Mouse (Mus musculus) gastrocnemius, postnatal 36 days (tissue): ENCODE data around the gene Smarcd3. TPM values are rescaled to one million over a fixed set of nuclear protein-coding genes. Genes with fewer than 3 reads are reported as not detected.
"Not testable (repeated sequence)": the region's sequence is repeated elsewhere in the genome, so short reads cannot be mapped to it uniquely, and the experiment has no call there.

Experiments used
- DNase-seq, 2 experiments: peaks; one replicate each; pipeline ENCODE4 v3.0.0; 2022
- intact Hi-C: fragments of 180-260 bp; cut with DNase I; formaldehyde crosslinking; loops from one replicate; pipeline ENCODE4 v1.15.1; 2025
- microRNA-seq, 2 experiments: library from miRNA; unstranded; fragments of <30 nt; microRNA quantifications; one replicate each; pipeline ENCODE4 v1.2.0; 2021
- total RNA-seq, 2 experiments: library from RNA; stranded (reverse); gene quantifications; 2 replicates each; pipeline ENCODE4 v1.2.3; 2021

Gene Smarcd3
- total RNA-seq, 2 experiments from 2014 or later = 167 to 178 TPM

DNA sequence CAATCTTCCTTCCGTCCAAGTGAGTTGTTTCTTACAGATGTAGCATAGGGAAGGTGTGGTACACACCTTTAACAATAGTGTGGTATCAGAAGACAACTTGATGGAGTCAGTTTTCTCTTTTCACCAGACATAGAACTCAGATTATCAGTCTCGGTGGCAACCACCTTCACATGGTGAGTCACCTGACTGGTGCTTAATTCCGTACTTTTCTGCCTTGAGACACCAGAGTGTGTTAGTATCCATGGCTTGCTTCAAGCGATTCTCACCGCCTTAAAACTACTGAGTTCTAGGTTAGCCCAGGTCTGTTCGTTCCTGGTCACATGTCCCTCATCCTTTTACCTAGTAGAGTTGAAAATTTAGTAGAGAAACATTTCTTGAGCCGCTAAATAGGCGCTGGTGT, 38.1 kb downstream of the Smarcd3 start:
- intact Hi-C loops = no loop called here
- no peak for DNase-seq

DNA sequence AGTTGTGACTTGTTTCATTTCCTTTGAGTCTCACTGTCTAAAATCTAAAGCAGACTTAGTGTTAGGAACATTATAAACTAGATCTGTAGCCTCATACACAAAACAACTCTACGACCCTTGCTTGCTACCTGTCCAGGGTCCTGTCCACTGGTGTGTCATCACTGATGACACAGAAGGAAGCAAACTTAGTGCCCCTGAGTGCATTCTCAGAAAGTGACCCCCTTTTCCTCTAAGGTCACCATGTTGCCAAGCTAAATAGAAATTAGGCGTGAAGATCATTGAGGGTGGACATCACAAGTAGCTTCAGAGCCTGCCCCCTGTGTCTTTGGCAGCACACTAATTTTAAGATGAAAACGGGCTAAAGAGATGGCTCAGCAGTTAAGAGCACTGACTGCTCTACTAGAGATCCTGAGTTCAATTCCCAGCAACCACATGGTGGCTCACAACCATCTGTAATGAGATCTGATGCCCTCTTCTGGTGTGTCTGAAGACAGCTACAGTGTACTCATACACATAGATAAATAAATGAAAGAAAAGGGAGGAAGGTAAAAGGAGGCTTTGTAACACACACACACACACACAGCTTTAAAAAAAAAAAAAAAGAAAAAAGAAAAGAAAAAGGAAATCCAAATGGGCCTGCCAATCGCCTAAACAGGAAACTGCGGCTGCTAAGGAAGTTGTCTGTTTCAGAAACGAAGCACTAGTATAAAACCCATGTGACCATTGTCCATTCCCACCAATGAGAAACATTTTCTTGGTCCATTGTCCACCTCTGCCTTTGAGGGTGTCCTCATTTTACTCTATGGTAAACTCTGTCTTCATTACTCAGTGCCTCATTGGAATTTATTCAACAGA, 45.9 kb downstream of the Smarcd3 start:
- no peak for DNase-seq
- intact Hi-C loops = loop anchor here (5.0 kb wide), 1 partner anchor 36 kb away; the partner anchor contains the start of gene Asb10

- peak; percentile 99 to 100 for DNase-seq
- intact Hi-C loops = loop anchor here (5.0 kb wide), 1 partner anchor 35 kb away; the partner anchor contains the start of gene Asb10
Measured at GRCm38 (mm10) chr5:24577183-24577929, 46.9 kb downstream of the Smarcd3 start, which contains the start of gene Abcf2. Abcf2 (minus strand) TSS chr5:24577467.

GRCm38 (mm10) chr5:24576801-24577182, 47.4 kb downstream of the Smarcd3 start:
- DNase-seq = no peak
- intact Hi-C loops = loop anchor here (5.0 kb wide), 1 partner anchor 34 kb away; the partner anchor contains the start of gene Asb10

- intact Hi-C loops = loop anchor here (5.0 kb wide), 1 partner anchor 34 kb away; the partner anchor contains the start of gene Asb10
- DNase-seq = no peak
Measured at GRCm38 (mm10) chr5:24575948-24576347, 48.3 kb downstream of the Smarcd3 start.

GRCm38 (mm10) chr5:24556709-24557108, 67.5 kb downstream of the Smarcd3 start, which contains the start of gene 4931409K22Rik:
4931409K22Rik (minus strand) TSS chr5:24556809.
- intact Hi-C loops = no loop called here
- DNase-seq = no peak

GRCm38 (mm10) chr5:24555335-24555734, 68.9 kb downstream of the Smarcd3 start:
- intact Hi-C loops, DNase-seq: not testable (repeated sequence)

GRCm38 (mm10) chr5:24553621-24554244, 70.5 kb downstream of the Smarcd3 start:
- intact Hi-C loops = no loop called here
- DNase-seq = no peak

GRCm38 (mm10) chr5:24551317-24551688, 72.9 kb downstream of the Smarcd3 start:
- no peak for DNase-seq
- intact Hi-C loops = no loop called here

- intact Hi-C loops = no loop called here
- no peak for DNase-seq
Measured at GRCm38 (mm10) chr5:24550598-24551316, 73.5 kb downstream of the Smarcd3 start.

- intact Hi-C loops = loop anchor here (5.0 kb wide), 1 partner anchor 35 kb away; the partner anchor contains the start of gene Abcf2
- DNase-seq = no peak
Measured at GRCm38 (mm10) chr5:24542643-24543042, 81.6 kb downstream of the Smarcd3 start.

- intact Hi-C loops = loop anchor here (5.0 kb wide), 1 partner anchor 36 kb away; the partner anchor contains the start of gene Abcf2
- DNase-seq = no peak
Measured at GRCm38 (mm10) chr5:24541144-24541569, 83.1 kb downstream of the Smarcd3 start.

Small RNA genes lying within 50 kb of the gene (microRNA-seq; reads per million reads assigned to microRNA genes)
- 225 to 297 reads per million in 2 experiments for gene Mir671

Other genes with a start within 250 kb of the Smarcd3 start
- gene Atg9b, start 232.3 kb downstream of the Smarcd3 start, total RNA-seq = not detected
- gene Abcb8, start 230.7 kb downstream of the Smarcd3 start, total RNA-seq = 10 to 100 TPM; 37.6 to 38.0 TPM
- under 1 TPM in 1 of 2 experiments, not detected in 1; 0.25 TPM for gene Asic3, start 211.0 kb downstream of the Smarcd3 start, total RNA-seq
- 10 to 100 TPM; 11.3 to 12.0 TPM for gene Cdk5, start 200.9 kb downstream of the Smarcd3 start, total RNA-seq
- 10 to 100 TPM; 14.7 to 15.5 TPM for gene Slc4a2, start 200.6 kb downstream of the Smarcd3 start, total RNA-seq
- gene Fastk, start 179.1 kb downstream of the Smarcd3 start, total RNA-seq = 100 to 1,000 TPM; 179 to 183 TPM
- gene Tmub1, start 176.6 kb downstream of the Smarcd3 start, total RNA-seq = 10 to 100 TPM; 14.9 to 15.8 TPM
- 10 to 100 TPM; 59.6 to 63.2 TPM for gene Agap3, start 172.2 kb downstream of the Smarcd3 start, total RNA-seq
- not detected for gene Gbx1, start 97.2 kb downstream of the Smarcd3 start, total RNA-seq
- 10 to 100 TPM; 72.9 to 76.9 TPM for gene Asb10, start 83.4 kb downstream of the Smarcd3 start, total RNA-seq
- not detected for gene 4931409K22Rik, start 67.6 kb downstream of the Smarcd3 start, total RNA-seq
- gene Abcf2, start 46.9 kb downstream of the Smarcd3 start, total RNA-seq = 100 to 1,000 TPM in 1 of 2 experiments, 10 to 100 TPM in 1; 94.7 to 104 TPM
- 10 to 100 TPM in 1 of 2 experiments, 1 to 10 TPM in 1; 7.2 to 10.8 TPM for gene Chpf2, start 37.7 kb downstream of the Smarcd3 start, total RNA-seq
- 10 to 100 TPM; 23.1 to 29.0 TPM for gene Nub1, start 61.1 kb upstream of the Smarcd3 start, total RNA-seq
- gene Wdr86, start 106.3 kb upstream of the Smarcd3 start, total RNA-seq = not detected
- gene Crygn, start 133.6 kb upstream of the Smarcd3 start, total RNA-seq = 1 to 10 TPM in 1 of 2 experiments, not detected in 1; 3.2 TPM
- gene Rheb, start 218.2 kb upstream of the Smarcd3 start, total RNA-seq = 10 to 100 TPM; 55.9 to 62.0 TPM